Mouse (Mus musculus) midbrain, embryonic 13.5 days (tissue): Measurements from ENCODE around the gene Tmem242. TPM values are rescaled to one million over a fixed set of nuclear protein-coding genes. Genes with fewer than 3 reads are reported as not detected.
"Not testable (repeated sequence)": the region's sequence is repeated elsewhere in the genome, so short reads cannot be mapped to it uniquely, and the experiment has no call there.

ENCODE experiments used
- ATAC-seq: fragments of 200-750 bp; cut with Nextera tagmentation; 2 replicates; pipeline ENCODE4 v1.8.0; 2017; ENCODE audit warnings: mild to moderate bottlenecking, moderate TSS enrichment, moderate library complexity
- H3K27ac ChIP-seq: fragments of 300-500 bp; sonication (generic); 2 replicates; pipeline ENCODE4 v1.5.1; 2015; ENCODE audit warnings: inconsistent platforms, mild to moderate bottlenecking, moderate library complexity
- H3K27me3 ChIP-seq: fragments of 300-500 bp; sonication (generic); 2 replicates; pipeline ENCODE4 v1.6.1; 2015; ENCODE audit warnings: mild to moderate bottlenecking, inconsistent platforms
- H3K36me3 ChIP-seq: fragments of 300-500 bp; sonication (generic); 2 replicates; pipeline ENCODE4 v1.6.1; 2015; ENCODE audit warnings: mild to moderate bottlenecking, inconsistent platforms
- H3K4me1 ChIP-seq: fragments of 300-500 bp; sonication (generic); replicated peaks from 2 replicates; pipeline ENCODE4 v1.6.1; 2015; ENCODE audit warnings: inconsistent platforms
- H3K4me2 ChIP-seq: fragments of 300-500 bp; sonication (generic); replicated peaks from 2 replicates; pipeline ENCODE4 v1.6.1; 2015; ENCODE audit warnings: moderate library complexity, mild to moderate bottlenecking, inconsistent platforms
- H3K4me3 ChIP-seq: fragments of 300-500 bp; sonication (generic); replicated peaks from 2 replicates; pipeline ENCODE4 v1.5.1; 2015; ENCODE audit warnings: mild to moderate bottlenecking, inconsistent platforms
- H3K9ac ChIP-seq: fragments of 300-500 bp; sonication (generic); replicated peaks from 2 replicates; pipeline ENCODE4 v1.6.1; 2015; ENCODE audit warnings: mild to moderate bottlenecking, inconsistent platforms
- H3K9me3 ChIP-seq: fragments of 300-500 bp; sonication (generic); 2 replicates; pipeline ENCODE4 v1.6.1; 2016; ENCODE audit warnings: mild to moderate bottlenecking, inconsistent platforms
- WGBS: fragments of 180-500 bp; shearing (Covaris S2); methylation state at CpG from one replicate; pipeline ENCODE4 v1.1.7; 2015; 5-methylcytosine and 5-hydroxymethylcytosine counted together
- polyA plus RNA-seq: library from polyadenylated mRNA; unstranded; fragments of >200 nt; fragmentation: Nextera tagmentation; extraction: Ambion mirVana; gene quantifications from 2 replicates; pipeline ENCODE4 v1.2.1, GENCODE M21; 2015

Tmem242 gene
- polyA plus RNA-seq, 1 experiment from 2014 or later = 109 TPM

GRCm38 (mm10) chr17:5442403-5442802 lies 2.3 kb upstream of the Tmem242 start:
- not testable (repeated sequence) for H3K27me3 ChIP-seq, H3K9ac ChIP-seq, H3K4me2 ChIP-seq, H3K27ac ChIP-seq, H3K36me3 ChIP-seq, ATAC-seq, H3K4me3 ChIP-seq, H3K9me3 ChIP-seq
- H3K4me1 ChIP-seq = peaks cover 24% of the 10 kb centered on the region
- whole genome bisulfite sequencing = 77% methylated on average over 5 of the region's 5 CpGs

GRCm38 (mm10) chr17:5439831-5440158 lies 264 bp downstream of the Tmem242 start:
- H3K27ac ChIP-seq = peak overlapping the region; percentile 80
- H3K4me1 ChIP-seq = peaks cover 24% of the 10 kb centered on the region
- WGBS = under 1% methylated on average over 8 of the region's 8 CpGs
- no peak; the same call in 1 of the 2 replicates for ATAC-seq
- peaks cover 6% of the 10 kb centered on the region for H3K36me3 ChIP-seq
- peak overlapping the region; percentile 66 for H3K4me3 ChIP-seq
- H3K9me3 ChIP-seq = no peaks in the 10 kb centered on the region
- H3K9ac ChIP-seq = peak overlapping the region; percentile 77
- 0 out of 2 replicates have a peak, but pooled peaks cover 2% of the 10 kb centered on the region for H3K27me3 ChIP-seq
- H3K4me2 ChIP-seq = peak overlapping the region; percentile 76

- H3K9ac ChIP-seq = no peak overlapping the region
Observed at GRCm38 (mm10) chr17:5429772-5430133, 10.3 kb downstream of the Tmem242 start.

GRCm38 (mm10) chr17:5429090-5429771 lies 10.8 kb downstream of the Tmem242 start:
- no peaks in the 10 kb centered on the region for H3K27me3 ChIP-seq
- H3K4me3 ChIP-seq = no peak overlapping the region
- H3K9me3 ChIP-seq = no peaks in the 10 kb centered on the region
- H3K36me3 ChIP-seq = peaks cover 30% of the 10 kb centered on the region
- H3K9ac ChIP-seq = no peak overlapping the region
- H3K27ac ChIP-seq = peak overlapping the region; percentile 72; the same call in 1 of the 2 replicates
- no peaks in the 10 kb centered on the region for H3K4me1 ChIP-seq
- peak; percentile 90 for ATAC-seq
- WGBS = 57% methylated on average over 10 of the region's 10 CpGs
- no peak overlapping the region for H3K4me2 ChIP-seq

More at GRCm38 (mm10) chr17:5429772-5430133, 10.3 kb downstream of the Tmem242 start:
- Histone ChIP-seq H3K9me3 (no peaks in the 10 kb centered on the region), H3K4me1 (no peaks in the 10 kb centered on the region), H3K36me3 (peaks cover 30% of the 10 kb centered on the region), H3K27me3 (no peaks in the 10 kb centered on the region), H3K27ac (peak overlapping the region; percentile 72), H3K4me3 (no peak overlapping the region), H3K4me2 (no peak overlapping the region)
- peak; percentile 82 for ATAC-seq
- 76% methylated on average over 9 of the region's 9 CpGs for WGBS

- no peak overlapping the region for H3K4me3 ChIP-seq
- no peaks in the 10 kb centered on the region for H3K4me1 ChIP-seq
- peaks cover 7% of the 10 kb centered on the region; the same call in 1 of the 2 replicates for H3K36me3 ChIP-seq
- no peaks in the 10 kb centered on the region for H3K9me3 ChIP-seq
- WGBS = 74% methylated on average over 3 of the region's 3 CpGs
- no peak overlapping the region for H3K27ac ChIP-seq
- no peak overlapping the region for H3K4me2 ChIP-seq
- no peak overlapping the region for H3K9ac ChIP-seq
- no peaks in the 10 kb centered on the region for H3K27me3 ChIP-seq
- ATAC-seq = no peak
Observed at GRCm38 (mm10) chr17:5425204-5425603, 14.9 kb downstream of the Tmem242 start.

GRCm38 (mm10) chr17:5424156-5424555 lies 15.9 kb downstream of the Tmem242 start:
- Histone ChIP-seq H3K9ac (no peak overlapping the region), H3K36me3 (peaks cover 9% of the 10 kb centered on the region; the same call in 1 of the 2 replicates), H3K4me3 (no peak overlapping the region), H3K9me3 (no peaks in the 10 kb centered on the region), H3K27me3 (no peaks in the 10 kb centered on the region), H3K4me2 (no peak overlapping the region), H3K27ac (no peak overlapping the region), H3K4me1 (no peaks in the 10 kb centered on the region)
- WGBS = 89% methylated on average over 8 of the region's 8 CpGs
- ATAC-seq = no peak

GRCm38 (mm10) chr17:5421835-5422234 lies 18.2 kb downstream of the Tmem242 start:
- no peak overlapping the region for H3K27ac ChIP-seq
- peaks cover 27% of the 10 kb centered on the region for H3K36me3 ChIP-seq
- no peaks in the 10 kb centered on the region for H3K27me3 ChIP-seq
- H3K4me3 ChIP-seq = no peak overlapping the region
- no peak overlapping the region for H3K9ac ChIP-seq
- ATAC-seq = no peak
- H3K4me1 ChIP-seq = no peaks in the 10 kb centered on the region
- WGBS = 49% methylated on average over 4 of the region's 4 CpGs
- no peaks in the 10 kb centered on the region for H3K9me3 ChIP-seq
- no peak overlapping the region for H3K4me2 ChIP-seq

GRCm38 (mm10) chr17:5419771-5420518 lies 20.1 kb downstream of the Tmem242 start:
- WGBS = 73% methylated on average over 6 of the region's 6 CpGs
- peaks cover 27% of the 10 kb centered on the region for H3K36me3 ChIP-seq

GRCm38 (mm10) chr17:5419056-5419455 lies 21.0 kb downstream of the Tmem242 start:
- Histone ChIP-seq H3K4me3 (no peak overlapping the region), H3K27me3 (no peaks in the 10 kb centered on the region), H3K27ac (no peak overlapping the region), H3K9me3 (no peaks in the 10 kb centered on the region), H3K36me3 (peaks cover 27% of the 10 kb centered on the region), H3K9ac (no peak overlapping the region), H3K4me2 (no peak overlapping the region), H3K4me1 (no peaks in the 10 kb centered on the region)
- ATAC-seq = no peak
- WGBS = 87% methylated on average over 9 of the region's 9 CpGs

More at GRCm38 (mm10) chr17:5419771-5420518, 20.1 kb downstream of the Tmem242 start:
- ATAC-seq = no peak
- Histone ChIP-seq H3K4me1 (no peaks in the 10 kb centered on the region), H3K4me3 (no peak overlapping the region), H3K27me3 (no peaks in the 10 kb centered on the region), H3K9ac (no peak overlapping the region), H3K9me3 (no peaks in the 10 kb centered on the region), H3K27ac (no peak overlapping the region), H3K4me2 (no peak overlapping the region)

- peaks cover 29% of the 10 kb centered on the region for H3K36me3 ChIP-seq
- no peaks in the 10 kb centered on the region for H3K9me3 ChIP-seq
- 97% methylated on average over 11 of the region's 11 CpGs for WGBS
- no peaks in the 10 kb centered on the region for H3K27me3 ChIP-seq
- no peak for ATAC-seq
- no peak within 1 kb of the TSS for H3K27ac ChIP-seq
- H3K4me1 ChIP-seq = no peaks in the 10 kb centered on the region
- no peak within 1 kb of the TSS for H3K9ac ChIP-seq
- H3K4me3 ChIP-seq = no peak within 1 kb of the TSS
- no peak within 1 kb of the TSS for H3K4me2 ChIP-seq
Observed at GRCm38 (mm10) chr17:5418545-5418944, 21.5 kb downstream of the Tmem242 start, which contains the start of gene Ldhal6b. Ldhal6b (minus strand) TSS chr17:5418767.

- peaks cover 32% of the 10 kb centered on the region for H3K36me3 ChIP-seq
- H3K4me3 ChIP-seq = no peak overlapping the region
- WGBS = 85% methylated on average over 3 of the region's 3 CpGs
- ATAC-seq = no peak
- H3K9me3 ChIP-seq = no peaks in the 10 kb centered on the region
- H3K4me1 ChIP-seq = no peaks in the 10 kb centered on the region
- no peak overlapping the region for H3K9ac ChIP-seq
- no peak overlapping the region for H3K4me2 ChIP-seq
- H3K27me3 ChIP-seq = no peaks in the 10 kb centered on the region
- H3K27ac ChIP-seq = no peak overlapping the region
Observed at GRCm38 (mm10) chr17:5416518-5416917, 23.5 kb downstream of the Tmem242 start.

- Histone ChIP-seq H3K27ac (no peak overlapping the region), H3K36me3 (peaks cover 35% of the 10 kb centered on the region), H3K9me3 (no peaks in the 10 kb centered on the region), H3K27me3 (no peaks in the 10 kb centered on the region), H3K4me2 (no peak overlapping the region), H3K9ac (no peak overlapping the region), H3K4me1 (no peaks in the 10 kb centered on the region), H3K4me3 (no peak overlapping the region)
- ATAC-seq = no peak
- WGBS = 97% methylated on average over 3 of the region's 3 CpGs
Observed at GRCm38 (mm10) chr17:5414041-5414440, 26.0 kb downstream of the Tmem242 start.
